Mouse (Mus musculus) heart, postnatal 0 days (tissue): Measurements from ENCODE around the gene Arf6. TPM values are rescaled to one million over a fixed set of nuclear protein-coding genes. Genes with fewer than 3 reads are reported as not detected.

Source experiments
- ATAC-seq: fragments of 200-750 bp; cut with Nextera tagmentation; 2 replicates; pipeline ENCODE4 v1.8.0; 2017; ENCODE audit warnings: low read depth, moderate number of reproducible peaks, moderate library complexity; ENCODE audit not compliant: insufficient read depth
- DNase-seq: peaks from one replicate; pipeline ENCODE4 v3.0.0-alpha.2; 2016; ENCODE audit warnings: low spot score
- H3K27ac ChIP-seq: fragments of 300-500 bp; sonication (generic); 2 replicates; pipeline ENCODE4 v1.5.1; 2014; ENCODE audit warnings: low read depth, mild to moderate bottlenecking
- H3K27me3 ChIP-seq: fragments of 300-500 bp; sonication (generic); 2 replicates; pipeline ENCODE4 v1.6.1; 2014; ENCODE audit warnings: low read length, mixed read lengths; ENCODE audit not compliant: control insufficient read depth, insufficient read depth
- H3K36me3 ChIP-seq: fragments of 300-500 bp; sonication (generic); replicated peaks from 2 replicates; pipeline ENCODE4 v1.6.1; 2014; ENCODE audit warnings: low read length, mixed read lengths; ENCODE audit not compliant: control insufficient read depth, insufficient read depth
- H3K4me1 ChIP-seq: fragments of 300-500 bp; sonication (generic); 2 replicates; pipeline ENCODE4 v1.6.1; 2014; ENCODE audit warnings: antibody characterized with exemption; ENCODE audit not compliant: control insufficient read depth, insufficient read depth
- H3K4me2 ChIP-seq: fragments of 300-500 bp; sonication (generic); 2 replicates; pipeline ENCODE4 v1.6.1; 2014; ENCODE audit warnings: low read depth, mild to moderate bottlenecking, low read length, moderate library complexity
- H3K4me3 ChIP-seq: fragments of 300-500 bp; sonication (generic); 2 replicates; pipeline ENCODE4 v1.5.1; 2014; ENCODE audit warnings: low read depth, low read length
- H3K9ac ChIP-seq: fragments of 300-500 bp; sonication (generic); replicated peaks from 2 replicates; pipeline ENCODE4 v1.6.1; 2014; ENCODE audit warnings: low read depth, low read length, mixed read lengths
- H3K9me3 ChIP-seq: fragments of 300-500 bp; sonication (generic); replicated peaks from 2 replicates; pipeline ENCODE4 v1.6.1; 2016; ENCODE audit warnings: low read length; ENCODE audit not compliant: control insufficient read depth
- CTCF ChIP-seq: IDR thresholded peaks from 2 replicates; pipeline ENCODE4 v1.5.1; 2016; ENCODE audit warnings: antibody characterized with exemption, control low read depth, low read depth
- EP300 ChIP-seq: IDR thresholded peaks from 2 replicates; pipeline ENCODE4 v1.6.1; 2016; ENCODE audit warnings: antibody characterized with exemption, low read depth
- WGBS: fragments of 180-500 bp; shearing (Covaris S2); extraction: QIAGEN DNeasy Blood & Tissue Kit; methylation state at CpG from one replicate; pipeline ENCODE4 v1.1.7; 2014; 5-methylcytosine and 5-hydroxymethylcytosine counted together
- polyA plus RNA-seq: library from polyadenylated mRNA; unstranded; fragments of >200 nt; fragmentation: Nextera tagmentation; extraction: Ambion mirVana; gene quantifications from 2 replicates; pipeline ENCODE4 v1.2.1, GENCODE M21; 2015
- total RNA-seq: library from RNA; depleted of rRNA; stranded (reverse); fragments of >200 nt; gene quantifications from 2 replicates; pipeline ENCODE4 v1.2.3, GENCODE M21; 2014; ENCODE audit warnings: low replicate concordance; rRNA removed

Gene Arf6
- total RNA-seq = 115 and 155 TPM in 2 replicates
- polyA plus RNA-seq = 32.4 and 35.6 TPM in 2 replicates

DNA sequence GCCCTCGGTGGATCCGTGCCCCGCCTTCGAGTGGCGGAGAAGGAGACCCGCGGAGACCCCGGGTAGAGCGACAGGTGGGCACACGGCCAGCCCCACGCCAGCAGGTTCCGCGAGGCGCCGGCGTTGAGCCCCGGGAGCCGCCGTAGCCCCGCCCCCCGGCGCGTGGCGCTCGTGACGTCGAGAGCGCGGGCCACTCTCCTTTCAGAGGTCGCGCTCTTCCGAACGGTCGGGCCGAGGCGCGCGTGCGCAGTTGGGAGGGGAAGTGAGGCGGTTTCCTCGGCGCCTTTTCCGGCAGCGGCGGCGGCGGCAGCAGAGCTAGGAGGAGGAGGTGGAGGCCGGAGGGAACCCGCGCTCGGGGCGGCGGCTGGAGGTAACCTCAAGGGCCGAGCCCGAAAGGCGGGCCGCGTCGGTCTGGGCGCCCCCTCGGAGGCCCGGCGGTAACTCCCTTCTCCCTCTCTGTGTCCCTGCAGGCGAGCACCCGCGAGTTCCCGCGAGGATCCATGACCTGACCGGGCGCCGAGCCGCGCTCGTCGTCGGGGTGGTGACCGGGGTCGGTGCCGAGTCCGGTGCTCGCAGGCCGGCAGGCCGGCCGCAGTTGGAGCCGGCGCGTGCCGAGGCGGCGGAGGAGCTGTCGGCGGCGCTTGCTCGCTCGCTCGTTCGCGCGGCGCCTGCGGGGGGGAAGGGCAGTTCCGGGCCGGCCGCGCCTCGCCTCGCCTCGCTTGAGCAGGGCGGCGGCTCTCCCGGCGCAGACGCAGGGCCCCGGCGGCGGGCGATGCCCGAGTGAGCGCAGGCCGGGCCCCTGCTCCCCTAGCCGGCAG, at the start of gene Arf6, which contains the start of gene Gm9887:
Arf6 (plus strand) TSS at position 297 of the 818 bp plus-strand sequence.
Gm9887 (minus strand) TSS at position 605 of the 818 bp plus-strand sequence.
- H3K27ac ChIP-seq = peak within 1 kb of the TSS; percentile 96
- H3K9ac ChIP-seq = peak within 1 kb of the TSS; percentile 97
- no peaks in the 10 kb centered on the region for H3K9me3 ChIP-seq
- H3K4me2 ChIP-seq = peak within 1 kb of the TSS; percentile 86
- peaks cover 13% of the 10 kb centered on the region; the same call in 1 of the 2 replicates for H3K4me1 ChIP-seq
- H3K4me3 ChIP-seq = peak within 1 kb of the TSS; percentile 91
- TF ChIP-seq CTCF (no peak), EP300 (peak; percentile 83; the same call in 1 of the 2 replicates)
- WGBS = under 1% methylated on average over 73 of the region's 121 CpGs
- no peaks in the 10 kb centered on the region for H3K36me3 ChIP-seq
- no peaks in the 10 kb centered on the region for H3K27me3 ChIP-seq
- peak; percentile 97 for DNase-seq
- peak; percentile 93 for ATAC-seq

DNA sequence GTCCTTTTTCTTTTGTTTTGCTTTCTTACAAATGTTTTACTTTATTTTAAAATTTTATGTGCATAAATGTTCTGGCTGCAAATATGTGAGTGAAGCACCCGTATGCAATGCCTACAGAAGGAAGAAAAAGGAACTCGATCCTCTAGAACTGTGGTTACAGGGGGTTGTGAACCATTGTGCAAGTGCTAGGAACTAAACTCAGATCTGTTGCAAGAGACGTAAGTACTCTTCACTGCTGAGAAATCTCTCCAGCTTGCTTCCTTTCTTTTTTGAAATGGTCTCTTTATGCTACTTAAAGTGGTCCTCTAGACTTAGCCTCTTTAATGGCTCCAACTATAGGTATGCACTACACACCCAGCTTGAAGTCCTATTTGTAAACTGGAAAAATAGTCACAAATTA, 40.8 kb upstream of the Arf6 start:
- H3K4me2 ChIP-seq = no peak overlapping the region
- ATAC-seq = no peak
- no peaks in the 10 kb centered on the region for H3K4me1 ChIP-seq
- H3K9ac ChIP-seq = no peak overlapping the region
- no peak for TF ChIP-seq EP300
- no peak for TF ChIP-seq CTCF
- no peak overlapping the region for H3K4me3 ChIP-seq
- H3K27ac ChIP-seq = no peak overlapping the region
- H3K27me3 ChIP-seq = no peaks in the 10 kb centered on the region
- no peak for DNase-seq
- no peaks in the 10 kb centered on the region for H3K9me3 ChIP-seq
- peaks cover 65% of the 10 kb centered on the region for H3K36me3 ChIP-seq
- WGBS = 90% methylated on average over 3 of the region's 3 CpGs

DNA sequence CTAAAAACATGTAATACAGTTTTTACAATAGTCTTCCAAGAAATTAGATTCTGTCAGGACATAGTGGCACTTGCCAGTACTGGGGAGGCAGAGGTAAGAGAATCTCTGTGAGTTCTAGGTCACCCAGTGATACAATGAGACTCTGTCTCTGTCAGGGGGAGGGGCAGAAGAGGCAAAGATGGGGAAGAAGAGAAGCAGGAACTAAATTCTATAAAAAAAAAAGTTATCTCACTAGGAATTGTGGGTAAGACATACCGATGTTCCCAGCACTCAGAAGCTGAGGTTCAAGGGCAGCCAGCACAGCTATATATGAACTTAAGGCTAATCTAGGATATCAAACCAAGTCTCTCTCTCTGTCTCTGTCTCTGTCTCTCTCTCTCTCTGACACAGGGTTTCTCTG, 39.8 kb upstream of the Arf6 start:
- H3K4me2 ChIP-seq = no peak overlapping the region
- H3K9ac ChIP-seq = no peak overlapping the region
- TF ChIP-seq EP300 (no peak), CTCF (no peak)
- no peaks in the 10 kb centered on the region for H3K27me3 ChIP-seq
- DNase-seq (no peak), ATAC-seq (no peak)
- no peaks in the 10 kb centered on the region for H3K9me3 ChIP-seq
- H3K4me3 ChIP-seq = no peak overlapping the region
- no peaks in the 10 kb centered on the region for H3K4me1 ChIP-seq
- WGBS = 68% methylated on average over 1 of the region's 1 CpGs
- H3K36me3 ChIP-seq = peaks cover 68% of the 10 kb centered on the region
- H3K27ac ChIP-seq = no peak overlapping the region

DNA sequence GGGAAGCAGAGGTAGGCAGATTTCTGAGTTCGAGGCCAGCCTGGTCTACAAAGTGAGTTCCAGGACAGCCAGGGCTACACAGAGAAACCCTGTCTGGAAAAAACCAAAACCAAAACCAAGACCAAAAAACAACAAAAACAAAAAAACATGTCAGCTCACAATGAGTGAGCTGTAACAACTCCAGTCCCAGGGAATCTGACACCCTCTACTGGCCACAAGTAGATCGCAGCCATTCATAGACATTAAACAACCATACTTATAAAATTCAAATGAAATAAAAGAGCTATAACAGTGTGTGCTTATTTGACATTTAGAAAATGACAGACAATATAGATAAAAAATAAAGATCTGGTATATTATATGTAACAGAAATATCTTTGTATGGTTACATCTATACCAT, 38.4 kb upstream of the Arf6 start:
- H3K4me2 ChIP-seq = no peak overlapping the region
- H3K36me3 ChIP-seq = peaks cover 71% of the 10 kb centered on the region
- ATAC-seq (no peak), DNase-seq (peak; percentile 29)
- H3K9me3 ChIP-seq = no peaks in the 10 kb centered on the region
- H3K27ac ChIP-seq = no peak overlapping the region
- no peaks in the 10 kb centered on the region for H3K27me3 ChIP-seq
- no peak overlapping the region for H3K9ac ChIP-seq
- no peaks in the 10 kb centered on the region for H3K4me1 ChIP-seq
- no peak overlapping the region for H3K4me3 ChIP-seq
- TF ChIP-seq CTCF = peak; percentile 59
- no peak for TF ChIP-seq EP300
- WGBS = 83% methylated on average over 2 of the region's 2 CpGs

DNA sequence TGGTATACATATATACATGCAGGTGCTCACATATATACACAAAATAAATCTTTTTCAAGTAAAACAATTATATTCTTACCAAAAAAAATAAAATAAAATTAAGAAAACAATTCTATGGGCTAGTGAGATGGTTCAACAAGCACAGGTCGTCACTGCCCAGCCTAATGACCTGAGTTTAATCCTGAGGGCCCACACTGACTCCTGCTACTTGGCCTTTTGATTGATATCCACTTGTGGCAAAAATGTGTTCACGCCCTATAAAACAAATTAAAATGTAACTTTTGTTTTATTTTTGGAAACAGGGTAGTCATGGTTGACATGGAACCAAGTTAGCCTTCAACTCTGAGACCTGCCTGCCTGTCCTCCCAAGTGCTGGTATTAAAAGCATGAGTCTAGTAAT, 22.0 kb upstream of the Arf6 start:
- DNase-seq (no peak), ATAC-seq (no peak)
- WGBS = 82% methylated on average over 2 of the region's 2 CpGs
- TF ChIP-seq EP300 (no peak), CTCF (no peak)
- no peak overlapping the region for H3K4me2 ChIP-seq
- peaks cover 79% of the 10 kb centered on the region for H3K36me3 ChIP-seq
- H3K27ac ChIP-seq = no peak overlapping the region
- no peak overlapping the region for H3K4me3 ChIP-seq
- H3K9me3 ChIP-seq = no peaks in the 10 kb centered on the region
- H3K27me3 ChIP-seq = no peaks in the 10 kb centered on the region
- H3K9ac ChIP-seq = no peak overlapping the region
- no peaks in the 10 kb centered on the region for H3K4me1 ChIP-seq
